Mouse (Mus musculus): ENCODE results near the gene Gm13199. TPM values are rescaled to one million over a fixed set of nuclear protein-coding genes. Genes with fewer than 3 reads are reported as not detected.

Gene Gm13199
- polyA plus RNA-seq, 1 experiment from 2014 or later, result 1.2 TPM

DNA sequence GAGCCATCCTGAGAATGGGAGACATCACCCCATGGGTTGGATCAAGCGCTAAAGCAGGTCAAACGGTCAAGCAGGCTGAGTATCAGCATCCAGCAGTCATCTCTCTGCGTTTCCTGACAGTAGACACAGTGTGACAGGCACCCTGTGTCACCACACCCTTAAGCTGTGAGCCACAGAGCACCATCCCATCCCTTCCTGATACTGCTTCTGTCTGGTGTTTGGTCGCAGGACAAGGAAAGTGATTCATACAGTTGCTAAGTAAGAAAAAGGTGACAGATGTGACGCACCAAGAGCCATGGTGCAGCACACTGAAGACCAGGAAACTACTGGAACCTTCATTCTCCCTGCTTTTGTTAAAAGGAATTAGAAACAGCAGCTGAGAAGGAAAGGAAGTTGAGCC, 26.1 kb upstream of the Gm13199 start:
- H3K9me3 ChIP-seq (ENCODE audit: control insufficient read depth, low read length), result no peaks in the 10 kb centered on the region
- H3K4me3 ChIP-seq (replicated peaks; ENCODE audit: low read depth, low read length), result no peak overlapping the region
- no peaks in the 10 kb centered on the region; the same call in 1 of the 2 replicates for H3K4me1 ChIP-seq (ENCODE audit: control insufficient read depth, insufficient read depth, low read length)
- DNase-seq (no peak), ATAC-seq (ENCODE audit: low FRiP score, low TSS enrichment) (no peak)
- H3K27me3 ChIP-seq (ENCODE audit: control insufficient read depth, insufficient read depth, low read length), result no peaks in the 10 kb centered on the region
- WGBS, result 88% methylated on average over 5 of the region's 5 CpGs
- no peak overlapping the region for H3K27ac ChIP-seq (replicated peaks; ENCODE audit: low read depth, low read length)
- peaks cover 61% of the 10 kb centered on the region for H3K36me3 ChIP-seq (ENCODE audit: control insufficient read depth, insufficient read depth, low read length)
- no peak overlapping the region for H3K9ac ChIP-seq (replicated peaks; ENCODE audit: low read length)
- H3K4me2 ChIP-seq (ENCODE audit: low read length), result no peak overlapping the region

DNA sequence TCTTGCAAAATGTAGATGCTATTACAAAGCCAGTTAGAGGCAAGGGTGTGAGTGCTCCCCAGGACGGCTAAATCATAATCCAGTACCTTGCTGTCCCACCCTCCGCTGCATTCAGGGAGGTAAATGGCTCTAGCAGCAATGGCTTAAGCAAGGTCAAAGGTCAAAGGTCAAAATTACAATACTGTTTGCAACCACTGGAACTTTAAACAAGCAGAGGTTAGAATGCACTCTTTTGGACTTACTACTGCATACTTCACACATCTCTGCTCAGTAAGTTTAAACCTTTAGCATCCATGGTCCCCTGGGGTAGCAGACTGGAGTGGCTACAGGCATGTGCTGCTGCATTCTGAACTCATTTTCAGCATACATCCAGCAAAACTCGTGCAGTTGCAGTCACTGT, 14.7 kb upstream of the Gm13199 start:
- no peak overlapping the region for H3K4me2 ChIP-seq (ENCODE audit: low read length)
- peaks cover 78% of the 10 kb centered on the region for H3K36me3 ChIP-seq (ENCODE audit: control insufficient read depth, insufficient read depth, low read length)
- 70% methylated on average over 3 of the region's 3 CpGs for WGBS
- no peak overlapping the region for H3K27ac ChIP-seq (replicated peaks; ENCODE audit: low read depth, low read length)
- no peaks in the 10 kb centered on the region for H3K9me3 ChIP-seq (ENCODE audit: control insufficient read depth, low read length)
- no peak for ATAC-seq (ENCODE audit: low FRiP score, low TSS enrichment)
- H3K4me3 ChIP-seq (replicated peaks; ENCODE audit: low read depth, low read length), result no peak overlapping the region
- no peak for DNase-seq
- H3K4me1 ChIP-seq (ENCODE audit: control insufficient read depth, insufficient read depth, low read length), result no peaks in the 10 kb centered on the region
- H3K9ac ChIP-seq (replicated peaks; ENCODE audit: low read length), result no peak overlapping the region
- H3K27me3 ChIP-seq (ENCODE audit: control insufficient read depth, insufficient read depth, low read length), result no peaks in the 10 kb centered on the region

DNA sequence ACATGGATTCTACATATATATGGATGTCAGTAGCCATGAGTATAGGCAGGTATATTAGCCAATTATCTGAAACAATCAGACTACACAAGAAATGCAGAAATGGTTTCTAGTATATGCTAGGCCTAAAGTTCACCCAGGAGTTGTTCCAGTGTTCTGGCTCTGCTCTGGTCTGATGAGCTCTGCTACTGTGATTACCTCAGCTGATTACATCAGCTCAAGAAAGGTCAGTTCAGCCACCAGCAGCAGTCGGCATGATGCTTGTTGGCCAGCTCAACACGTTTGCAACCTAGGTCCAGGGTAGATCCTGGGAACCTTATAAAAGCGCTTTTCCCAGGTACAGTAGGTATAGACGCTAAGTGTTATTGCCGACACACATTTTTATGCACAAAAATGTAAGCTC, 7.0 kb upstream of the Gm13199 start:
- no peak overlapping the region for H3K9ac ChIP-seq (replicated peaks; ENCODE audit: low read length)
- no peak overlapping the region for H3K4me2 ChIP-seq (ENCODE audit: low read length)
- no peak overlapping the region for H3K27ac ChIP-seq (replicated peaks; ENCODE audit: low read depth, low read length)
- no peaks in the 10 kb centered on the region for H3K9me3 ChIP-seq (ENCODE audit: control insufficient read depth, low read length)
- H3K4me3 ChIP-seq (replicated peaks; ENCODE audit: low read depth, low read length), result no peak overlapping the region
- H3K4me1 ChIP-seq (ENCODE audit: control insufficient read depth, insufficient read depth, low read length), result no peaks in the 10 kb centered on the region
- DNase-seq, result no peak
- WGBS, result 96% methylated on average over 5 of the region's 5 CpGs
- no peak for ATAC-seq (ENCODE audit: low FRiP score, low TSS enrichment)
- no peaks in the 10 kb centered on the region for H3K27me3 ChIP-seq (ENCODE audit: control insufficient read depth, insufficient read depth, low read length)
- H3K36me3 ChIP-seq (ENCODE audit: control insufficient read depth, insufficient read depth, low read length), result peaks cover 68% of the 10 kb centered on the region

DNA sequence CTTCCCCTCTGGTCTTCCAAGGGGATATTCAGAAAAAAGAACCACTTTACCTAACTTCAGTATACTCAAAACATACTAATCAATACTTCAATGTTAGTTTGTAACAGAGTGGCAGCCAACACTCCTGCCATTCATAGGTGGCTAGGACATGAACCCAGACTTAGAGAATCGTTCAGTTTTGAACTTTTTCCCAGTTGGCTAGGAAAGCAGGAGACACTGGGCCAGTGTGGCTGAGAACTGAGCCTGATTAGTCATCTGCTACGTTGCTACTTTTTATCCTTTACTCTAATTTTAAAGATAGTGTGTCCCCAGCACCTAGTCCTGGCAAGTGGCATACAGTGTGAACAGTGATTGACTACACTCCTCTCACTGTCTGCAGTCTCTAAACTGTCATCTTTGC, 4.9 kb upstream of the Gm13199 start:
- H3K27ac ChIP-seq (replicated peaks; ENCODE audit: low read depth, low read length), result no peak overlapping the region
- no peak for DNase-seq
- no peaks in the 10 kb centered on the region for H3K27me3 ChIP-seq (ENCODE audit: control insufficient read depth, insufficient read depth, low read length)
- H3K4me2 ChIP-seq (ENCODE audit: low read length), result no peak overlapping the region
- H3K36me3 ChIP-seq (ENCODE audit: control insufficient read depth, insufficient read depth, low read length), result peaks cover 65% of the 10 kb centered on the region
- no peaks in the 10 kb centered on the region for H3K9me3 ChIP-seq (ENCODE audit: control insufficient read depth, low read length)
- ATAC-seq (ENCODE audit: low FRiP score, low TSS enrichment), result no peak
- WGBS, result 94% methylated on average over 2 of the region's 2 CpGs
- H3K4me3 ChIP-seq (replicated peaks; ENCODE audit: low read depth, low read length), result no peak overlapping the region
- H3K9ac ChIP-seq (replicated peaks; ENCODE audit: low read length), result no peak overlapping the region
- H3K4me1 ChIP-seq (ENCODE audit: control insufficient read depth, insufficient read depth, low read length), result no peaks in the 10 kb centered on the region

DNA sequence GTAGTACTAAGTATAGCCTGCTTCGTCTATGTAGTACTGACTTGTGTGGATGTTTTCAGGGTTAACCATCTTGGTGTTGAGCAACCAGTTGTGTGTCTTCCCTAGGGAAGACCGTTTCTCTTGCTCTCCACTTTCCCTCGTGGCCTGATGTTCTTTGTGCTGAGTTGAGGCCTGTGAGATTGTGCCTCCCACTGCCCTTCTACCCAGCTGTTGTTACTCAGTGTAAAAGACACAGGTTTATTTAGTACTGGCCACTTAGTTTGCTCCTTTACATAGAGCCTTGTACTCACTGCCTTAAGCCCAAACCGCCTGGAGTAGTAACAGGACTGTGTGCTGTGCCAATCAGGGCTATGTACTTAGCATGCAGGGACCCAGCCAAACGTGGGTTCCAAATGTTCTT, 10.9 kb downstream of the Gm13199 start:
- no peak overlapping the region for H3K27ac ChIP-seq (replicated peaks; ENCODE audit: low read depth, low read length)
- no peak overlapping the region for H3K4me2 ChIP-seq (ENCODE audit: low read length)
- 89% methylated on average over 5 of the region's 5 CpGs for WGBS
- H3K9me3 ChIP-seq (ENCODE audit: control insufficient read depth, low read length), result no peaks in the 10 kb centered on the region
- H3K9ac ChIP-seq (replicated peaks; ENCODE audit: low read length), result no peak overlapping the region
- peaks cover 13% of the 10 kb centered on the region for H3K36me3 ChIP-seq (ENCODE audit: control insufficient read depth, insufficient read depth, low read length)
- no peak for DNase-seq
- H3K4me1 ChIP-seq (ENCODE audit: control insufficient read depth, insufficient read depth, low read length), result no peaks in the 10 kb centered on the region
- no peaks in the 10 kb centered on the region for H3K27me3 ChIP-seq (ENCODE audit: control insufficient read depth, insufficient read depth, low read length)
- H3K4me3 ChIP-seq (replicated peaks; ENCODE audit: low read depth, low read length), result no peak overlapping the region
- ATAC-seq (ENCODE audit: low FRiP score, low TSS enrichment), result no peak

DNA sequence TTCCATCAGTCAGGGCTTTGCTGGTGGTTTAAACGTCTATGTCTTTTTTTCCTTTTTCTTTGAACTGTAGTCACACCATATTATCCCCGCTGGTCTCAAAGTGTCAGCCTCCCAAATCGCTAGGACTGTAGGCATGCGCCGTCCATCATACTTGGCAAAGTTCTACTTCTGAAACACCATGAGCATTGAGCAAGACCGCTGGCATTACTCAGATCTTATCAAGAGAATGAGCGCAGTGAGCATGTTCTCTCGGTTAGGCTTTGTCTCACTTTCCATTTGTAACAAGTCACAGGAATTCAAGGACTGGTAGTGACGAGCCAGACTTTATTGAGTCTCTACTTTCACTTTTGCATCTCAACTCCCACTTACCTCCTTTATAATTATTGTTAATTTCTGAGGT, 11.6 kb downstream of the Gm13199 start:
- Histone ChIP-seq H3K9me3 (ENCODE audit: control insufficient read depth, low read length) (no peaks in the 10 kb centered on the region), H3K27me3 (ENCODE audit: control insufficient read depth, insufficient read depth, low read length) (no peaks in the 10 kb centered on the region), H3K36me3 (ENCODE audit: control insufficient read depth, insufficient read depth, low read length) (peaks cover 12% of the 10 kb centered on the region), H3K9ac (replicated peaks; ENCODE audit: low read length) (no peak overlapping the region), H3K4me3 (replicated peaks; ENCODE audit: low read depth, low read length) (no peak overlapping the region), H3K4me2 (ENCODE audit: low read length) (no peak overlapping the region), H3K4me1 (ENCODE audit: control insufficient read depth, insufficient read depth, low read length) (0 out of 2 replicates have a peak, but pooled peaks cover under 1% of the 10 kb centered on the region), H3K27ac (replicated peaks; ENCODE audit: low read depth, low read length) (no peak overlapping the region)
- ATAC-seq (ENCODE audit: low FRiP score, low TSS enrichment), result no peak
- WGBS, result 92% methylated on average over 9 of the region's 9 CpGs
- no peak for DNase-seq

DNA sequence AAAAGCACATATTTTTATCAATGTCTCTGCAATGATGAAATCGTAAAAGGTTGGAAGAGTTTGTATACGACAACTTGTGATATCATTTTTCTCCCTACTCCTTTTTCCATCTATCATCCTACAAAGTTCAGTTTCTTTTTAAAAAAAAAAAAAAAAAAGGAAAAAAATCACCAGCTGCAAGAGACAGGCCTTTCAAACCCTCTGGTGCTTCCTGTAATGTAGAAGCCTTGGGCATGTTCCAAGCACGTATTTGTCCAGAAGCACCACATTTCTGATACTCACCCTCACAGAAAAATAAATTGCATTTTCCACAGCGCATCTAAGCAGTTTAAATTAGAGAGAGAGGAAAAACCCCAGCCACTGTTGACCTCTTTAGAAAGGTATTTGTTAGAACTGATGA, 16.9 kb downstream of the Gm13199 start:
- Histone ChIP-seq H3K36me3 (ENCODE audit: control insufficient read depth, insufficient read depth, low read length) (peaks cover 16% of the 10 kb centered on the region), H3K27me3 (ENCODE audit: control insufficient read depth, insufficient read depth, low read length) (no peaks in the 10 kb centered on the region), H3K27ac (replicated peaks; ENCODE audit: low read depth, low read length) (no peak overlapping the region), H3K9me3 (ENCODE audit: control insufficient read depth, low read length) (no peaks in the 10 kb centered on the region), H3K9ac (replicated peaks; ENCODE audit: low read length) (peak overlapping the region; percentile 74), H3K4me1 (ENCODE audit: control insufficient read depth, insufficient read depth, low read length) (0 out of 2 replicates have a peak, but pooled peaks cover 7% of the 10 kb centered on the region), H3K4me3 (replicated peaks; ENCODE audit: low read depth, low read length) (peak overlapping the region; percentile 77), H3K4me2 (ENCODE audit: low read length) (peak overlapping the region; percentile 64)
- WGBS, result 36% methylated on average over 4 of the region's 4 CpGs
- ATAC-seq (ENCODE audit: low FRiP score, low TSS enrichment) (no peak), DNase-seq (peak; percentile 4)

DNA sequence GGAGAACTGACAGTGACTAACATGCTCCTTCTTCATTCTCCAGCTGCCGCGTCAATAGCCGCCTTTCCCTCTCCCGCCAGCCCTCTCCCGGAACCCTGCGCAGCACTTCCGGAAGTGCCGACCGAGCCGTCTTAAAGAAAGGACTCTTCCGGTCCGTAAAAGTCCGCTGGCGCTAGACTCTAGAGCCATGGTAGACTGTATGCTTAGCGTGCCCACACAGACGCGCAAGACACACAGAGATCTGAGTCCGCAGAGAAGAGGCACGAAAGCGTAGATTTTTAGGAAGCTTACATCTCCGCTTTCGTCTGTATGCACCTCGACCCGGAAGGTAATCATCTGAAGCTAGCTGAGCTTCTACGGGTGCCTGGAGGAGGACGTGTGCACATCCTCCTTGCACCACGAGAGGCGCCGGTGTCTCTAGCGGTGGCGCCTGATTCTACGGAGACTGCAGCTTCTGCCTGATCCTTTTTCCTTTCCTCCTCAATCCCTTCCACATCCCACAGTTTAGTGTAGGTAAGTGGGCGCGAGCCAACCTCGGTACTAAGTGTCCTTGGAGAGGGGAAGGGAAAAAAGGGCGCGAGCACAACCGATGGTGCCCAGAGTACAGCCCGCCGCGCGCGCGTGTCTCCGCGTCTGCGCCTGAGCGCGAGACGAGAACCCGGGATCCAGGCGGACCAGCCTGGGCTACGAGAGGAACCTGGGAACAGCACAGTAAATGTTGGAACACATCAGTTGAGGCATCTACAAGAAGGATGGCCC, 17.7 kb downstream of the Gm13199 start, which contains the start of the genes Nudt5 and Cdc123:
Nudt5 (plus strand) TSS at position 147 of the 759 bp plus-strand sequence.
Cdc123 (minus strand) TSS at position 292 of the 759 bp plus-strand sequence.
- DNase-seq, result peak; percentile 96
- WGBS, result under 1% methylated on average over 53 of the region's 53 CpGs
- no peaks in the 10 kb centered on the region for H3K27me3 ChIP-seq (ENCODE audit: control insufficient read depth, insufficient read depth, low read length)

More for the DNA sequence above, 17.7 kb downstream of the Gm13199 start, which contains the start of the genes Nudt5 and Cdc123:
- 0 out of 2 replicates have a peak, but pooled peaks cover 7% of the 10 kb centered on the region for H3K4me1 ChIP-seq (ENCODE audit: control insufficient read depth, insufficient read depth, low read length)
- peak within 1 kb of the TSS; percentile 74 for H3K9ac ChIP-seq (replicated peaks; ENCODE audit: low read length)
- H3K27ac ChIP-seq (replicated peaks; ENCODE audit: low read depth, low read length), result peak within 1 kb of the TSS; percentile 89
- H3K9me3 ChIP-seq (ENCODE audit: control insufficient read depth, low read length), result no peaks in the 10 kb centered on the region
- H3K36me3 ChIP-seq (ENCODE audit: control insufficient read depth, insufficient read depth, low read length), result peaks cover 21% of the 10 kb centered on the region
- peak within 1 kb of the TSS; percentile 72 for H3K4me2 ChIP-seq (ENCODE audit: low read length)
- peak; percentile 96 for ATAC-seq (ENCODE audit: low FRiP score, low TSS enrichment)
- H3K4me3 ChIP-seq (replicated peaks; ENCODE audit: low read depth, low read length), result peak within 1 kb of the TSS; percentile 77
